In genomic region chr2:26380131-26380771, GRCm38 (mm10) we compare ENCODE assay signal across 8 mouse cellular contexts. TPM values are rescaled to one million over a fixed set of nuclear protein-coding genes. Genes with fewer than 3 reads are reported as not detected.
A peak's percentile ranks its signal among the peaks of the same experiment; 100 is the strongest.
DNase-seq lines count a peak whose midpoint lies in the region; ATAC-seq and TF ChIP-seq lines count a peak whose summit lies in the region.

TSS of gene Snapc4 (minus strand) at chr2:26380653.

- peaks cover 55% of the 10 kb centered on the region for H3K36me3 ChIP-seq in hindbrain, embryonic 15.5 days

- WGBS in hindbrain, embryonic 15.5 days, result under 1% methylated on average over 38 of the region's 38 CpGs

- intact Hi-C loops in left cerebral cortex, adult 2 months (cut with DNase I), result loop anchor here (1.0 to 2.0 kb wide), 2 partner anchors 9 to 79 kb away; partner anchors contain the start of genes Entr1 and Pmpca

- H3K4me2 ChIP-seq in hindbrain, embryonic 15.5 days, result peak within 1 kb of the TSS; percentile 85

- no peak for TF ChIP-seq CTCF in left cerebral cortex, adult 2 months (IDR thresholded peaks at IDR 0.05)

- H3K9ac ChIP-seq in hindbrain, embryonic 15.5 days, result peak within 1 kb of the TSS; percentile 67

- H3K4me1 ChIP-seq in hindbrain, embryonic 15.5 days (replicated peaks), result peaks cover 18% of the 10 kb centered on the region

- ATAC-seq in hindbrain, embryonic 15.5 days (ENCODE audit: low FRiP score, low read depth), result peak; percentile 97
- ATAC-seq in megakaryocyte, adult 5-6 weeks (ENCODE audit: poor library complexity, severe bottlenecking), result peak; percentile 99

- no peaks in the 10 kb centered on the region for H3K27me3 ChIP-seq in hindbrain, embryonic 15.5 days

- no peaks in the 10 kb centered on the region for H3K9me3 ChIP-seq in hindbrain, embryonic 15.5 days

- H3K27ac ChIP-seq in hindbrain, embryonic 15.5 days (replicated peaks), result peak within 1 kb of the TSS; percentile 68
- peak within 1 kb of the TSS; percentile 78 for H3K27ac ChIP-seq in left cerebral cortex, adult 2 months

- H3K4me3 ChIP-seq in hindbrain, embryonic 15.5 days, result peak within 1 kb of the TSS; percentile 71
- H3K4me3 ChIP-seq in left cerebral cortex, adult 2 months, result peak within 1 kb of the TSS; percentile 88

- peak; percentile 66 for DNase-seq in WW6 (ENCODE audit: low read depth, low spot score)
- DNase-seq in cerebellum, postnatal 25 days, result peak; percentile 82 to 90
- DNase-seq in frontal cortex, postnatal 36 days (ENCODE audit: low spot score in 2 of 2), result peak; percentile 84
- peak; percentile 81 to 85 for DNase-seq in left cerebral cortex, adult 2 months (ENCODE audit: extremely low spot score in 1 of 2, low spot score in 2 of 2)
- DNase-seq in right cerebral cortex, postnatal 10 days (ENCODE audit: low spot score in 2 of 2), result peak; percentile 91 to 92
- DNase-seq in urinary bladder, postnatal 4 days (ENCODE audit: low spot score in 2 of 2), result peak; percentile 77 to 82

RNA-seq across cellular contexts. Expression of gene Snapc4, which starts in this region (rescaled TPM):
- polyA plus RNA-seq in hindbrain, embryonic 15.5 days (2015; fragmentation: Nextera tagmentation; extraction: Ambion mirVana), result 30.6 and 40.5 TPM in 2 replicates
- total RNA-seq in left cerebral cortex, adult 2 months (2021), result 10 to 100 TPM; 74.2 to 78.2 TPM
- 6.1 and 10.7 TPM in 2 replicates for total RNA-seq in megakaryocyte, adult 5-6 weeks (2015)
- total RNA-seq in megakaryocyte, adult 5-6 weeks (2017), result 12.2 and 13.3 TPM in 2 replicates

Comparison
In these comparisons a context has a peak if more than half of its experiments do, and no peak if none do; other contexts are left out.
1. Peak in every context shown above with its lines: DNase-seq, ATAC-seq, H3K4me3 ChIP-seq and H3K27ac ChIP-seq.
2. RNA of gene Snapc4 (total RNA-seq): 74.2 to 78.2 TPM in left cerebral cortex, adult 2 months; 6.1 to 13.3 TPM in megakaryocyte, adult 5-6 weeks; every median in the first group is over 4 times any median in the second.